Mouse (Mus musculus) cerebellum, adult 11 months (tissue): Measurements from ENCODE around the gene Lrmda.

Experiments used
- DNase-seq: peaks from one replicate; pipeline ENCODE4 v3.0.0; 2022

The Lrmda gene

GRCm38 (mm10) chr14:22101961-22102805 lies 82.7 kb downstream of the Lrmda start:
- DNase-seq, result no peak

GRCm38 (mm10) chr14:22105855-22106254 lies 86.3 kb downstream of the Lrmda start:
- no peak for DNase-seq

GRCm38 (mm10) chr14:22106777-22107176 lies 87.3 kb downstream of the Lrmda start:
- no peak for DNase-seq

- no peak for DNase-seq
These were observed 89.9 kb downstream of the Lrmda start for GRCm38 (mm10) chr14:22109423-22109822.

- no peak for DNase-seq
These were observed 94.2 kb downstream of the Lrmda start for GRCm38 (mm10) chr14:22113463-22114361.

GRCm38 (mm10) chr14:22114651-22115351 lies 95.3 kb downstream of the Lrmda start:
- no peak for DNase-seq

- no peak for DNase-seq
These were observed 98.6 kb downstream of the Lrmda start for GRCm38 (mm10) chr14:22118096-22118495.

DNA sequence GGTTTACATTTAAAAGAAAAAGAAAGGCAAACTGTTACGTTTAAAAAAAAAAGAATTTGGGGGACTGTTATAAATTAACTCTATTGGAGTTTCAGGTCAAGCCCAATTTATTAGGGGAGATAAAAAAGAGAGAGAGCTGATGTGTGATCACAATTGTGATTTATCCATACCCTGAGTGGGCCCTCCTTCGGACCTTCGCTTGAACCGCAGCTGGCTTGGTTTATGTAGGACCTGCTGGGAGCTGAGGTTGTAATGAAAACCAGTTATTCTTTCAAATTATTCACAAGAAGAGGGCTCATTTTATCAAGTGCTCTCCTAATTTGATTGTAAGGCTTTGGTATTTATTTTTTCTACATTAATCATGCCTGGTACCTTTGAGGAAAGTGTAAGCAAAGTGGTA lies 99.0 kb downstream of the Lrmda start:
- DNase-seq, result no peak

GRCm38 (mm10) chr14:22126276-22126675 lies 106.8 kb downstream of the Lrmda start:
- DNase-seq, result no peak

DNA sequence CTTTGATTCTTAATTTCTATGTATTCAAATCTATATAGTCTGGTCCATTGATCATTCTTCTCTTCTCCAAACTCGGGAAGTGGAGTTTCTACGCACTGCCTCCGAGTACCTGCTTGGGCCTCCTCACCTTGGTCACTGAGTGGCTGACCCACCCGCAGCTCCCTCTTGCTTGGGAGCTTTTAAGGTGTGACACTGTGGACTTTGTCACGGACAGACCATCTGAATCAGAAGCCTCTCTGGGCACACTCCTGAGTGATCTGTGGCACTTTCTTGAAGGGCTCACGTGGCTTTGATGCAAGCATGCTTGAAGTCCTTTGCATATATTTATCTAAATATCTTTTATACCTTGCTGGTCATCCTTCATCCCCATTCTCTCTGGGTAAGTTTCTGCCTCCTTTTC lies 107.3 kb downstream of the Lrmda start:
- no peak for DNase-seq

DNA sequence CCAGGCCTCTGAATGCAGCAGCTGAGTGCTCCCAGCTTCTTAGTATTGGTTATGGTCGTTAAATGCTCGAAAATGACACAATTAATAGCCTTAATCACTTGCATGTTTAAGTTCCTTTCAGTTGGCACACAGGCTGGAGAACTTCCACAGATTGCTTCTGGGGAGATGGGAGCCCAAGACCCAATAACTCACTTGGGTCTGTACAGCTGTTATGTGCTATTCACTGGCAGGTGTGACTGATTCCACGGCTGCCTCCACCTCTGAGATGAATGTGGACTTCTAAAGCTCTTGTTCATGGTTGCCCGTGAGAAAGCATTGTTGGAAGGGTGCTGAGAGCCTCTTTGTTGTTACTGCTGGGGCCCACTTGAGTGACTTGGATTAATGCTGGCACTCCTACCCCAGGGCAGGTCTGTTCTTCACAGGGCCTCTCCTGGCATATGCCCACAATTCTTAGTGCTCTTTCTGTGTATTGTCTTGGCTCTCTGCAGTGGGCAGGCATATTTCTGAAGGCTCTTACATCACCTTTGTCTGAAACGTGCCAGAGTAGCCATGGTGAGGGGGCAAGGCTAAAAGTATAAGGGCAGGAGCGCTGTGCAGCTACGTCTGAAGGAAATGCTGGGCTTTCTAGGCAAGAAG lies 111.6 kb downstream of the Lrmda start:
- DNase-seq, result no peak

GRCm38 (mm10) chr14:22139281-22139680 lies 119.8 kb downstream of the Lrmda start:
- DNase-seq, result no peak

DNA sequence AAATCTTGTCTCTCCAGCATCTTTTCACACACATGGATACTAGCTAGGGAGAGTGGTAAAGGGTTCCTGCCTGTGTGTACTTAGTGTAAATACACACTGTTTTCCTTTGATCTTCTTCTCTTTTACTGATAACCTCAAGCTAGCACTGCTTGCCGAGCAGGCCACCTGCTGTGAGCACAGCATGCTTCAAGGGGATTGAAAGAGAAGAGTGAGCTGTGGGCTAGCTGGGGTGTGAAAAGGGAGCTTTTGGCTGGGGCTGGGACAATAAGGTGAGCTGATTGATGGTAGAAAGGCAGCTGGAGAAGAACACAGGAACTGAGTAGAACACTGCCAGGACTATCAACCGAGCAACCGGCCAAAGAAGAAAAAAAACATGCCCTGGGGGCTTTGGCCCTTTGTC lies 124.5 kb downstream of the Lrmda start:
- no peak for DNase-seq

DNA sequence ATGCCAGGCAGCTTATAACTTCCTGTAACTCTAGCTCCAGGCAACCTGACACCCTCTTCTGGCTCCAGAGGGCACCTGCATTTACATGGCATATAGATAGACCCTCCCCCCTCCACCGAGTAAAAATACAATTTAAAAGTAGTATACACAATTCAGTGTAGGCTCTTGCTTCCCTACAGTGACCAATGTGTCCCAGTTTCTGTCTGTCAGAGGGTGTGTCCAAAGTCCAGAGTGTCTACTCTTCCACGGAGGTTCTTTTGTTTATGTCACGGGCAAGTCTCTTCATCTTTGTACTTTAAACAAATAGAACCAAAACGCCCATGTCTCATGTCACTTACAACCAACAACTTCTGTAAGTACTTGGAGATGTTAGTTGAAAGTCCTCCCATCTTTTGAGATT lies 126.4 kb downstream of the Lrmda start:
- DNase-seq, result no peak

GRCm38 (mm10) chr14:22146508-22147044 lies 127.1 kb downstream of the Lrmda start:
- DNase-seq, result no peak

DNA sequence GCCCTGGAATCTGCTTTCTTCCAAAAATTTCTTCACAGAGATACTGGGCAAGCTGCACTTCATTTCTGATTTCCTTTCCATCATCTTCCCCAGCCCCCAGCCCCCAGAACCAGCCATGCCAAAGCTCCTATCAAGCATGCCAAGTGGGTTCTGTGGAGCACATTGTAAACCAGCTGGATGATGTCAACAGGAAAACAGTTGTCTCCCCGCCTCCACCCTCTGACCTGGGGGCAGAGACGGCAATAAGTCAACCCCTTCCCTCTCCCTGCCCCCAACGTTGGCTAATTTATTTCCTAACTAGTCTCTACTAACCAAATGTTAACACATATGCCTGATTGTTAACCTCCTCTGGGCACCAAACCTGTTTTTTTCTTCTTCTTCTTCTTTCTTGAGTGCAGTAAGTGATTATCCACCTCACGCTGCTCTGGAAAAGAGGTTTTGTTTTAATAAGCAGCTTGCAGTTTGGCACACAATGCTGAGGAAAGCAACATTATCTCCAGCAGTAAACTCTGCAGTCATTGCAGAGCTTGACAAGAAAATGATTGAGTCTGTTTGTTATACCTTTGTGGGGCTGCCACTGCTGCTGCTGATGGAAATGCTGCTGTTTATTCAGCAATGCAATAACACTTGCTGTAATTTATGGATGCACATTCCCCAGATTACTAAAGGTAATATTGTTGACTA lies 128.0 kb downstream of the Lrmda start:
- no peak for DNase-seq

DNA sequence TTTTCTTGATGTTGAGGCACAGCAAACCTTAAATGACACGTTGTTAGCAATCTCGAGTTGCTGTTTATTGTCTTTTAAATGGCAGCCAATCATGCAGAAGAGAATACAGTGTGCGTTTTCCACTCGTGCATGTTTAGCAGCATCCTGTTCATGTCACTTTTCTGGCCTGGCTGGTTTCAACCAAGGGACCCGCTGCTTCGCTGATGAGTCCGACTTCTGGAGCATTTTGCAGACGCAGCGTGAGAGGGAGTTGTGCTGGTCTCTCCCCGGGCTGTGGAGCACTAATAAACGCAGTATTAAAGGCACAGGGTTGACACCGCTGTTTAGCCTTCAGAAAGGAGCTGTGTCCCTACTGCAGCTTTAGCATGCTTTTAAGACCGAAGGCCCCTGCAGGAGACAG lies 133.2 kb downstream of the Lrmda start:
- no peak for DNase-seq

GRCm38 (mm10) chr14:22154096-22154495 lies 134.6 kb downstream of the Lrmda start:
- DNase-seq, result no peak

DNA sequence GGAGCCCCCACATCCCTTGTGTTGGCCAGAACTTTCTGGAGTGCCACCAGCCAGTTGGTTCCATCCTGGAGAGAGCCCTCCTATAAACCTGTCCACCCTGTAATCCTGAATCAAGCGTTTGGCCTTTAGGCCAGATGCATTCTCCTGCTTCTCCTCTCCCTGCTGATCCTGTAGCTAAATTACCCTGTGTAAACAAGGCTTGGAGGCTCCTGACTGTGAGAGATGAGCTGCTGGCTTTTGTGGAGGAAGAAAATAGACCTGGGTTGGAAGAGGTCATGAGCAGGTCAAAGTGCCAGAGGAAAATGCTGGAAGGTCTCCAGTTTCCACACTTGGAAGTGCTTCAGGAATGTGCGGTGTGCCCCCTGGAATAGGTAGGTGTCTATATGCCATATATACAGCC lies 135.5 kb downstream of the Lrmda start:
- DNase-seq, result no peak

GRCm38 (mm10) chr14:22155512-22156026 lies 136.1 kb downstream of the Lrmda start:
- DNase-seq, result no peak

DNA sequence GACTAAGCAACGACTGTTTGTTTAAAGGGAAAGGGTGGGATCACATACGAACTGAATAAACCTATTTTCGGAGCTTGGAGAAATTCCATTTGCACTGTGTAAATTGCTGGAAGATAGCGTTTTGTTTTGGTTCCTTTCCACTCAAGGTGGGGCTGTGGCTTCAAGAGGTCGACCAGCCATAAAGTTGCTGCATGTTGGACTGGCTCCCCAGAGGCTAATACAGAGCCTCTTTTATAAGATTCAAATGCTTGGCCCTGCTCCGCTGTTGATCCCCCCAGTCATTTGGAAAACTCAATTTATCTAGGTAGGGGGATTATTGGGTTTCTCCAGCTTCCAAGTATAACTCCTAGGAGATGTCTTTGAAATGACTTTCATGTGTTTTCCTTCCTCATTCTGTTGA lies 137.5 kb downstream of the Lrmda start:
- DNase-seq, result no peak

GRCm38 (mm10) chr14:22161416-22161815 lies 141.9 kb downstream of the Lrmda start:
- no peak for DNase-seq
